Mouse (Mus musculus): ENCODE data around the gene Tuft1. TPM values are rescaled to one million over a fixed set of nuclear protein-coding genes. Genes with fewer than 3 reads are reported as not detected.
A peak's percentile ranks its signal among the peaks of the same experiment; 100 is the strongest.

The Tuft1 gene
- total RNA-seq, 2 experiments from 2014 or later: 10.5 to 11.6 TPM

GRCm38 (mm10) chr3:94595871-94596287 is 62.8 kb downstream of the Tuft1 start:
- no peak for DNase-seq

GRCm38 (mm10) chr3:94591066-94591465 is 67.6 kb downstream of the Tuft1 start:
- DNase-seq: no peak

- DNase-seq: peak in 1 of 2 experiments; percentile 50
Observed at GRCm38 (mm10) chr3:94587962-94588361, 70.7 kb downstream of the Tuft1 start.

- DNase-seq: no peak
Observed at GRCm38 (mm10) chr3:94582944-94583343, 75.7 kb downstream of the Tuft1 start.

GRCm38 (mm10) chr3:94582456-94582891 is 76.2 kb downstream of the Tuft1 start, which contains the start of gene Snx27:
Snx27 (minus strand) TSS chr3:94582716.
- DNase-seq: peak; percentile 90 to 91

GRCm38 (mm10) chr3:94581793-94582455 is 76.7 kb downstream of the Tuft1 start:
- DNase-seq: peak in 1 of 2 experiments; percentile 64

- DNase-seq: no peak
Observed at GRCm38 (mm10) chr3:94581138-94581780, 77.4 kb downstream of the Tuft1 start.

- DNase-seq: no peak
Observed at GRCm38 (mm10) chr3:94574506-94574905, 84.2 kb downstream of the Tuft1 start.

GRCm38 (mm10) chr3:94567242-94567641 is 91.4 kb downstream of the Tuft1 start:
- DNase-seq: no peak

GRCm38 (mm10) chr3:94565557-94565956 is 93.1 kb downstream of the Tuft1 start:
- peak in 1 of 2 experiments; percentile 16 for DNase-seq

- no peak for DNase-seq
Observed at GRCm38 (mm10) chr3:94565127-94565526, 93.5 kb downstream of the Tuft1 start.

- DNase-seq: no peak
Observed at GRCm38 (mm10) chr3:94564356-94565010, 94.2 kb downstream of the Tuft1 start.

- no peak for DNase-seq
Observed at GRCm38 (mm10) chr3:94563163-94563562, 95.5 kb downstream of the Tuft1 start.

Other genes with a start within 250 kb of the Tuft1 start
- gene Tdrkh, start 245.6 kb downstream of the Tuft1 start, total RNA-seq (2021): 10 to 100 TPM in 1 of 2 experiments, 1 to 10 TPM in 1; 7.4 to 10.6 TPM
- gene Mrpl9, start 215.6 kb downstream of the Tuft1 start, total RNA-seq (2021): 10 to 100 TPM; 73.2 to 80.4 TPM
- not detected for gene Oaz3, start 215.0 kb downstream of the Tuft1 start, total RNA-seq (2021)
- gene Celf3, start 180.6 kb downstream of the Tuft1 start, total RNA-seq (2021): 10 to 100 TPM; 13.6 to 20.4 TPM
- gene Riiad1, start 178.5 kb downstream of the Tuft1 start, total RNA-seq (2021): 1 to 10 TPM; 2.7 to 4.7 TPM
- gene Snx27, start 76.2 kb downstream of the Tuft1 start, total RNA-seq (2021): 10 to 100 TPM; 44.6 to 45.2 TPM
- gene Gm10972, start 15.8 kb downstream of the Tuft1 start, total RNA-seq (2021): not detected
- gene Selenbp2, start 34.7 kb upstream of the Tuft1 start, total RNA-seq (2021): 1 to 10 TPM; 5.4 to 9.6 TPM
- gene Cgn, start 127.6 kb upstream of the Tuft1 start, total RNA-seq (2021): 1 to 10 TPM in 1 of 2 experiments, under 1 TPM in 1; 0.79 to 1.4 TPM
- gene Pogz, start 178.7 kb upstream of the Tuft1 start, total RNA-seq (2021): 10 to 100 TPM; 28.1 to 32.8 TPM
- 100 to 1,000 TPM; 338 to 350 TPM for gene Psmb4, start 228.1 kb upstream of the Tuft1 start, total RNA-seq (2021)

All from adrenal gland, postnatal 36 days (tissue).